Mouse (Mus musculus) right cerebral cortex, adult 2 months (tissue): ENCODE results near the gene Krtap24-1.

ENCODE experiments used
- DNase-seq, 2 experiments: peaks; one replicate each; pipeline ENCODE4 v3.0.0; 2021 to 2022; ENCODE audit warnings: low spot score in 2 of 2

The Krtap24-1 gene

DNA sequence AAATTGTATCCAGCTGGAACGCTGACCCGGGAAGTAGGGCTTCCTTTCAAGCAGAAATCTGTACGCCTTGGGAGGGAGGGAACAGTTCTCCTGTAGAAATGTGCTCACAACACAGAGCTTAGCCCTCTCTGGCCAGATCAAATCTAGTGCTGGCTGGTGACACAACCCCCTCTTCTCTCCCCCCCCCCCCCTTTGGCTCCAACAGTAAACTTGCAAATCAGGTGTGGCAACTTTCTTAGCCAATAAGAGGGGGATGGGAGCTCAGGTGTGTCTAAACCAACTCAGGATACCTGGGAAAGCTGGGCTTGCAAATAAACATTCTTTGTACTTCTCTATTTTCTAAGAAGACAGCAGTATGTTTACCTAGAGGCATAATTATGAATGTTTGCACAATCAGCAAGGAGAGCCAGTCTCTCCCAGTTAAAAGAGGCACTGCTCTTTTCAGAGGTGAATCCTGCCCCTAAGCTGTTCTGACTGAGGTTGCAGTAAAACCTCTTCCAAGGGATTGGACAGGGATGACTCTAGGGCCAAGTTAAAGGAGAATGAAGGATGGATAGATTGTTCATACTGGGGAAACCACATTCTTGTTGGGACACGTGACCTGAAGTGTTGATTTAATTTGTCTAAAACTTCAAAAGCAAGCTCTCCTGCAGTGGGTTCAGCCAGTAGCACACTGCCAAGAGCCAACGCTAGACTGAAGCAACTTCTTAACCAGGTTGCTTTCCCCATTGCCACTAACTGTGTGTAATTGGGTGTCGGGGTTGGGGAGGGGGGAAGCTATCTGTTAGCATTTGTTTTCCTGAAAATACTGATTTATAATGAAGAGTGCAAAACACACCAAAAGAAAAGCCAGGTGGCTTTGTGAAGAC, 48.8 kb downstream of the Krtap24-1 start, which contains the start of gene Cldn8:
Gene Cldn8, minus strand, starts transcription at position 139 of the 869 bp plus-strand sequence.
- DNase-seq: no peak

DNA sequence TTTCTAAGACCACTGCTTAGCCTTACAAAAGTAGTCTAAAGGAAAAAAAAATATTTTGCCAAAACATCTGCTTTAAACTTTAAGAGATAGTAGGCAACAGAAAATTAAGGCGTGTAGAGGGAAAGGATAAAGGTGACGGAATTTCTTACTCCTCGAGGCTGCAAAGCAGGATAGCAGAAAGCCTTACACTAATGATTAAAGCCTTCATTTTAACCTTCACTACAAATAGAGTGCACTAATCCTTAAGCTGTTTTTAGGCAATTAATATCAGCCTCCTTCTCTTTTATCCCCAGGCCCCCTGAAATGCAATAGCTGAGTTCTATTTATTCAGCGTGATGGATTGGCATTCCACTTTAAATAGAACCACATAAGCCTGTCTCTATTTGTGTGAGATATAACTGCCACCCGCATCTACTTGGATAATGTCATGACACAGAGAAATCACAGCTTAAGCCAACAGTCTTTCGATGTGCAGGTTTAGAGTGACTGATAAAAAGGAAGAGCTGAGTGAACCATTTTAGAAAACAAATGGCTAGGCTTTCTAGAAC, 50.4 kb downstream of the Krtap24-1 start:
- no peak for DNase-seq
